Mouse (Mus musculus): ENCODE measurements at regions not wholly inside any gene's neighbourhood (a gene's known extent, or its start where the extent isn't known, plus 50 kb on each side); places are given as distances from the start of the nearest gene placed in this dataset.

DNA sequence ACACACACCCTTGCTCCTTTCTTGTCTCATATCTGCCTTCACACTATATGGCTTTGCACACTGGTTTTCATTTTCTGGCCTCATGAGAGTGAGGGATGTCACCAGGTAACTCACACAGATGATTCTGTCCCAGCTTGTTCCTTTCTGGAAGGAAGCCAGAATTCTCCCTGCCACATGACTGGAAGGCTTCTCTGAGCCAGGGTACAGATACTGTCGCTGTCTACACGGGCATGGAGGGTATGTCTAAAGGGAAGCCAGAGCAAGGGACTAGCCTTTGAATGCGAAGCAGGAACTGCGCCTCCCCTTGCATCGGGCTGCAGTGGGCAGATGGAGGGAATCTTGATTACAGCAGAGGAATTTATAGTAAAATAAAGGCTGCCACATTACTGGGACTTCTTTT is 89.6 kb upstream of the Camk1g start:
- TF ChIP-seq CTCF (conservative IDR thresholded peaks at IDR 0.05; ENCODE audit: low read length) (no peak), NANOG (IDR thresholded peaks at IDR 0.05; ENCODE audit: borderline replicate concordance, low read length) (no peak), POU5F1 (IDR thresholded peaks at IDR 0.05; ENCODE audit: borderline replicate concordance, low read length) (no peak)

Data from E14TG2a.4 (cell line).